Mouse (Mus musculus): ENCODE measurements at regions not wholly inside any gene's neighbourhood (a gene's known extent, or its start where the extent isn't known, plus 50 kb on each side); places are given as distances from the start of the nearest gene placed in this dataset.

DNA sequence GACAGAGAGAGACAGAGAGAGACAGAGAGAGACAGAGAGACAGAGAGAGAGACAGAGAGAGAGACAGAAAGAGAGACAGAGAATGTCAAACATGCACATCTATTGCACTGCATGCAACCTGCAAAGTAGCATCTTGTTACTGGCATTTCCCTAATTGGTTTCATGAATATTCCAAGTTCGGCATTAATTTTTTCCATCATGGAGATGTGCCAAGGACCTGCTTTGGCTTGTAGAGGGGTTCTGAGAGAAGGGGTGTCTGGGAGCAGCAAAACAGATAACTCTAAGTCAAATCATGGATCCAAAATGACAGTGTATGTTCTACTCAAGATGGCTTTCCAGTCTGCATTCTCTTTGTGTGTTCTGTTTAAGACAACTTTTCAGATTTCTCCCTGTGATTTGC is 532.5 kb upstream of the Syt1 start:
- TF ChIP-seq CTCF (IDR thresholded peaks at IDR 0.05; ENCODE audit: low read depth, low read length) (no peak), POLR2A (IDR thresholded peaks at IDR 0.05; ENCODE audit: insufficient read depth, low read length) (no peak)

Data from ES-Bruce4 (cell line).